Mouse (Mus musculus) embryonic fibroblast, embryonic 13.5 days (primary cell): ENCODE data around the gene 3110018I06Rik. TPM values are rescaled to one million over a fixed set of nuclear protein-coding genes. Genes with fewer than 3 reads are reported as not detected.

Experiments used
- H3K27ac ChIP-seq: 2 replicates; pipeline ENCODE4 v1.5.1; 2012; ENCODE audit warnings: low read length, control low read depth, inconsistent platforms; ENCODE audit not compliant: insufficient read depth
- H3K4me1 ChIP-seq: 2 replicates; pipeline ENCODE4 v1.6.1; 2011; ENCODE audit warnings: low read length; ENCODE audit not compliant: control insufficient read depth, insufficient read depth
- H3K4me3 ChIP-seq: 2 replicates; pipeline ENCODE4 v1.5.1; 2011; ENCODE audit warnings: mild to moderate bottlenecking, control low read depth, low read length; ENCODE audit not compliant: insufficient read depth
- CTCF ChIP-seq: IDR thresholded peaks from 2 replicates; pipeline ENCODE4 v1.5.1; 2011; ENCODE audit warnings: mild to moderate bottlenecking, control low read depth, low read length, moderate library complexity, borderline replicate concordance; ENCODE audit not compliant: insufficient read depth
- POLR2A ChIP-seq: IDR thresholded peaks from 2 replicates; pipeline ENCODE4 v1.6.1; 2011; ENCODE audit warnings: low read depth, mild to moderate bottlenecking, control low read depth, low read length, moderate library complexity
- polyA plus RNA-seq: library from polyadenylated mRNA; stranded (reverse); fragments of >200 nt; gene quantifications from 2 replicates; pipeline ENCODE4 v1.2.4, GENCODE M21; 2011; ENCODE audit warnings: low read depth; ENCODE audit not compliant: missing spikeins, insufficient read length

3110018I06Rik gene
- polyA plus RNA-seq, 1 experiment, result not detected

DNA sequence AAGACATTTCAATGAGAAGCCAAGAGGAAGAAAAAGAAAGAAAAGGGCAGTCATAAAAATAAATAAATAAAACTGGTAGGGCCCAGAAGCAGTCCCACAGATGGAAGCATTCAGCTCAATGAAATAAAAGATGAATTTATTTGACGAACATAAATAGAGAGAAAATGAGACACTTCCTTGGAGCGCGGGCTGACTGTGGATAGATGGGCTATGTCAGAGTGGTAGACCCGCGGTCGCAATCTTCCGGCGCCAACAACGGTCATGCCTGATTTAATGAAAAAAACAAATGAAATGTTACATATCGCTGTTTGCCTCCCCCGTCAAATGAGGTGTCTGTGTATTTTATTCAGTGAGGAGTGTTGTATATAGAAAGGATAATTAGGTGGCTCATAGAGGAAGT is 22.7 kb downstream of the 3110018I06Rik start:
- H3K4me1 ChIP-seq, result no peaks in the 10 kb centered on the region
- no peak for TF ChIP-seq CTCF
- no peak for TF ChIP-seq POLR2A
- no peak overlapping the region for H3K27ac ChIP-seq
- no peak overlapping the region for H3K4me3 ChIP-seq

DNA sequence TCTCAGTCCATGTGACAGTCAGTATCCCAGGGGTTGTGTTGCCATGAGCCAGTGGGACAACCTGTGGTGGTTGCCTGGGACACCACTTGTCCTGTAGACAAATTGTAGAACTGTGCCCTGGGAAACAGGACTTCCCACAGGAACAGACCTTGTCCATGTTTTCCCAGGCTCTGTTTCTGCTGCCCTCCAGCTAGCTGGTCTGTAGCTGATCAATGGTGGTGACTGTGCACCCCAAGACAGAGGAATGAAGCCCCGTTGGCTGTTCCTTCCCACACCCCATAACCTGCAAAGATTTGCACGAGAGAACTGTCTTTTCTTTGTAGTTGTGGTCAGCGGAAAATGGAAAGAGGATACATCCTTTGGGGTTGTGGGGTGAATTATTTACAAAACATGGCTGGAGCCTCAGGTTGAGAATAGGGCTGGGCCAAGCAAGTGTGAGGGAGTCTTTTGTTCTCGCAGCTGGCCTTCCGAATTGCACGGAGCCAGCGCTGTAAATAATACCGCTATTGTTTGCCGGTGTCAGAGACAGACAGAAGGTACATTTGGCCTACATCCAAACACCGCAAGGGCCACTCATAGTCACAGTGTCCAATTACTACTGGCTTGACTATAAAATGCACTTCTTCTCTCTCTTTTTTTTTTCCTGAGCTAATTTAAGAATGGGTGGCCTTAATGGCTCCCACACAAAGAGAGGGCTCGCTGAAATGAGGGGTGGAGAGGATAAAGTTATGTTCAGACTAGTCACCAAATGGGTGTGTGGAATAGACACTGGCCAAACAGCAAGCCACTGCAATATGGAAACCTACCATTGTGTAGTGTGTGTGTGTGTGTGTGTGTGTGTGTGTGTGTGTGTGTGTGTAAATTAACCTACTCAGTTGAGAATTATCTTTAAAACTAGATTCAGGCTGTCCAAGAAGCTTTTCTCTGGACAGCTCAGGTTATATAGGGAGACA is 28.1 kb downstream of the 3110018I06Rik start:
- H3K27ac ChIP-seq, result no peak overlapping the region
- TF ChIP-seq POLR2A, result no peak
- TF ChIP-seq CTCF, result no peak
- no peaks in the 10 kb centered on the region for H3K4me1 ChIP-seq
- no peak overlapping the region for H3K4me3 ChIP-seq

DNA sequence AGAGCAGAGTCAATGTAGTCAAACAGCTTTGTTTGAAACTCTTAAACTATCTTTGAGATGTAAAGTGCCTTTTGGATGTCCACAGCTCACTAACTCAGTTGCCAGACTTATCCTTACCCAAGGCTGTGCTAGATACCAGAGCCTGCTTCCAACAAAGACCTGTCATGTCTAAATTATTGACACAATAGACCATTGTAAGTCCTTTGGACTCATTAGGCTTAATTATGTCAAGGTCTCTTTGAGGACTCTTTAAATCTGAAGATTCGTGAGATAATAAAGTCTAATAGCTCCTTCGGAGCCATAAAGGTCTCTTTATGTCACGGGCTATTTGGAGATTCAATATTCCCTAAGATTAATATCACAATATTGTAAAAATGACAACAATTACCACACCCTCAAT is 32.5 kb downstream of the 3110018I06Rik start:
- no peaks in the 10 kb centered on the region for H3K4me1 ChIP-seq
- no peak overlapping the region for H3K4me3 ChIP-seq
- TF ChIP-seq POLR2A (no peak), CTCF (no peak)
- no peak overlapping the region for H3K27ac ChIP-seq

DNA sequence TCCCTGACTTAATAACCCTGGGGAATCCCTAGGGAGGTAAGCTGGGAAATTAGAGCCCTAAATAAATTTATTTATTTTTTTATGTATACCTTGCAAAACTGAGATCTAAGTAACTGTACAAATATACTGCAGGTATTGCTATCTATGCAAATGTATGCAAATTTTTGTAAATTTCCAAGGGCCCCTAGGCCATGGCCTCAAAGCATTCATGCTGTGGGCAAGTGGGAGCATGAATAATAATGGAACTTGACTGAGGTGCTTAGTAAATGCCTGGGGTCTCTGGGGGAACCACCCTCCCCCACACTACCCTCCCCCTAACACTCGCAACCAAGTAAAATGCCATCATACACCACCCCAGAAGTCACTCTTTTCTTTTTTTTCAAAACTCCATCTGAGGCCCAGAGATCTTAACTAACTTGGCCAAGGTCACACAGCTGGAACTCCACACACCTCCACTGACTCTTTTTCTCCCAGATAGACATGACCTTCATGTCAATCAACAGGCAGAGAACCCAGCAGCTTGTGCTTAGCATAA is 40.0 kb downstream of the 3110018I06Rik start:
- Histone ChIP-seq H3K4me1 (no peaks in the 10 kb centered on the region), H3K4me3 (no peak overlapping the region), H3K27ac (no peak overlapping the region)
- no peak for TF ChIP-seq CTCF
- TF ChIP-seq POLR2A, result no peak

DNA sequence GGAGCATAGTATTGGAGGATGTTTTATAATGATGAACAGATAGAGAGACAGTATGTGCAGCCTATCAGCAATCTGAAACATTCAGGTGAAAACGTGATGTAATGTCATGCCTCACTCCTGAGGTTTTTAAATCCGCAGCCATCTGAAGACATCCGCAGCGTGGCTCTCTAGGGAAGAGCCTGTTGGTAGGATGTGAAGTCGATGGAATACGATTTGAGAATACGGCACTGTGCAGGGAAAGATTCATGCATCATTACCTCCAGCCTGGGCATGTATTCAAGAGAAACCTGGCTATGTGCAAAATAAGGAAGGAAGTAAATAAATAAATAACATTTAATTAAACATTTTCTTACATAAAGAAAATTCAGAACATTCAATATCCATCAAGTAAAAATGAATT is 44.4 kb downstream of the 3110018I06Rik start:
- TF ChIP-seq CTCF (no peak), POLR2A (no peak)
- Histone ChIP-seq H3K27ac (no peak overlapping the region), H3K4me1 (no peaks in the 10 kb centered on the region), H3K4me3 (no peak overlapping the region)
